Comparison of ENCODE assay signal across 30 mouse cellular contexts in the genomic region with DNA sequence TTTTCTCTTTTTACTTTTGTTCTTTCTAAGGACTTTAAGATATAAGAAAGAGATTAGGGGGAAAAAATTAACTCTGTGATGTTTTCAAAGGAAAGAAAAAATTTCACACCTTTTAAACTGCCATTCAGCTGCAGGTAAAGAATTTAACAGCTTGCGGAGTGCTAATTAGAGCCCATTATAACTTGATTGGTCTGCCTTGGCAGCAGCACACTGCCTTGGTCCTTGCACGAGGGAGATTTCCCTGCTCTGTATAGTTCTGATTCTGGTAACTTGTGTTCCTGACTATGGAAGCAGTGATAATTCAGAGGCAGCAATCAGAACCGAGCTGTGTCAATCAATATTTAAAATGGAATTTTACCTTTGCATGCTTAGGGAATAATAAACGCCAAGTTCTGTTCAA.
"Had no signal": no experiment of that assay in that cellular context is flagged by ENCODE, and none has a peak within 500 bp of the region (broad histone marks: within the 10 kb centered on the region; RNA-seq: fewer than 3 reads in every experiment).

No protein-coding gene starts in this region.

- H3K9ac ChIP-seq: heart, embryonic 13.5 days; heart, embryonic 15.5 days; hindbrain, embryonic 13.5 days; hindbrain, embryonic 15.5 days; kidney, embryonic 15.5 days; limb, embryonic 12.5 days; liver, embryonic 13.5 days; liver, embryonic 15.5 days had no signal

- H3K4me1 ChIP-seq: heart, embryonic 13.5 days; heart, embryonic 15.5 days; hindbrain, embryonic 13.5 days; hindbrain, embryonic 15.5 days; kidney, embryonic 15.5 days; limb, embryonic 12.5 days; liver, embryonic 13.5 days; liver, embryonic 15.5 days had no signal

- H3K36me3 ChIP-seq: heart, embryonic 13.5 days; heart, embryonic 15.5 days; hindbrain, embryonic 13.5 days; hindbrain, embryonic 15.5 days; kidney, embryonic 15.5 days; limb, embryonic 10.5 days; limb, embryonic 12.5 days; liver, embryonic 13.5 days; liver, embryonic 15.5 days had no signal

- H3K4me3 ChIP-seq: gastrocnemius, adult 2 months; heart, adult 2 months; heart, embryonic 13.5 days; heart, embryonic 15.5 days; hindbrain, embryonic 13.5 days; hindbrain, embryonic 15.5 days; kidney, embryonic 15.5 days; left cerebral cortex, adult 2 months; limb, embryonic 10.5 days; limb, embryonic 12.5 days; liver, embryonic 13.5 days; liver, embryonic 15.5 days had no signal

- H3K27ac ChIP-seq: gastrocnemius, adult 2 months; heart, adult 2 months; heart, embryonic 13.5 days; heart, embryonic 15.5 days; hindbrain, embryonic 13.5 days; hindbrain, embryonic 15.5 days; hindbrain, postnatal 0 days; kidney, embryonic 15.5 days; kidney, postnatal 0 days; left cerebral cortex, adult 2 months; limb, embryonic 10.5 days; limb, embryonic 12.5 days; liver, embryonic 13.5 days; liver, embryonic 15.5 days had no signal

- DNase-seq: gastrocnemius, adult 2 months; gastrocnemius, postnatal 10 days; gastrocnemius, postnatal 25 days; heart, adult 11 months; heart, adult 2 months; heart, postnatal 14 days; heart, postnatal 36 days; kidney, adult 11 months; kidney, adult 2 months; kidney, adult 9 months; kidney, postnatal 14 days; kidney, postnatal 36 days; layer of hippocampus, adult 9-11 months; layer of hippocampus, postnatal 36 days; liver; liver, embryonic 13.5 days had no signal

- H3K27me3 ChIP-seq: heart, embryonic 13.5 days; heart, embryonic 15.5 days; hindbrain, embryonic 13.5 days; hindbrain, embryonic 15.5 days; kidney, embryonic 15.5 days; limb, embryonic 12.5 days; liver, embryonic 13.5 days; liver, embryonic 15.5 days had no signal

- H3K9me3 ChIP-seq: heart, embryonic 13.5 days; heart, embryonic 15.5 days; hindbrain, embryonic 13.5 days; hindbrain, embryonic 15.5 days; kidney, embryonic 15.5 days; limb, embryonic 10.5 days; limb, embryonic 12.5 days; liver, embryonic 13.5 days; liver, embryonic 15.5 days had no signal

- ATAC-seq: hindbrain, postnatal 0 days; intestine, embryonic 16.5 days had no signal

- H3K4me2 ChIP-seq: heart, embryonic 11.5 days; heart, embryonic 13.5 days; heart, embryonic 15.5 days; hindbrain, embryonic 13.5 days; hindbrain, embryonic 15.5 days; kidney, embryonic 15.5 days; limb, embryonic 12.5 days; liver, embryonic 11.5 days; liver, embryonic 13.5 days; liver, embryonic 15.5 days had no signal
